Mouse (Mus musculus): ENCODE data around the gene Btbd9. TPM values are rescaled to one million over a fixed set of nuclear protein-coding genes. Genes with fewer than 3 reads are reported as not detected.
"Not testable (repeated sequence)": the region's sequence is repeated elsewhere in the genome, so short reads cannot be mapped to it uniquely, and the experiment has no call there.

Gene Btbd9
- polyA plus RNA-seq, 1 experiment = 80.3 TPM

- Histone ChIP-seq H3K4me3 (replicated peaks) (no peak overlapping the region), H3K36me3 (replicated peaks; ENCODE audit: low read length) (peaks cover 54% of the 10 kb centered on the region), H3K27me3 (replicated peaks) (no peaks in the 10 kb centered on the region), H3K9me3 (no peaks in the 10 kb centered on the region), H3K4me1 (peaks cover 38% of the 10 kb centered on the region)
- no peak for TF ChIP-seq GATA1 (IDR thresholded peaks at IDR 0.05; ENCODE audit: borderline replicate concordance, low read length)
- TF ChIP-seq FLI1 (IDR thresholded peaks at IDR 0.05; ENCODE audit: low read length) = no peak
These were observed 68.4 kb downstream of the Btbd9 start for GRCm38 (mm10) chr17:30507636-30508576.

GRCm38 (mm10) chr17:30506916-30507315 lies 69.4 kb downstream of the Btbd9 start:
- no peak overlapping the region for H3K4me3 ChIP-seq (replicated peaks)
- no peak for TF ChIP-seq GATA1 (IDR thresholded peaks at IDR 0.05; ENCODE audit: borderline replicate concordance, low read length)
- no peak for TF ChIP-seq FLI1 (IDR thresholded peaks at IDR 0.05; ENCODE audit: low read length)
- H3K9me3 ChIP-seq = no peaks in the 10 kb centered on the region
- peaks cover 44% of the 10 kb centered on the region for H3K36me3 ChIP-seq (replicated peaks; ENCODE audit: low read length)
- no peaks in the 10 kb centered on the region for H3K27me3 ChIP-seq (replicated peaks)
- H3K4me1 ChIP-seq = peaks cover 34% of the 10 kb centered on the region

GRCm38 (mm10) chr17:30499541-30499940 lies 76.7 kb downstream of the Btbd9 start:
- H3K9me3 ChIP-seq; H3K27me3 ChIP-seq (replicated peaks); H3K4me3 ChIP-seq (replicated peaks): not testable (repeated sequence)
- H3K36me3 ChIP-seq (replicated peaks; ENCODE audit: low read length) = peaks cover 35% of the 10 kb centered on the region
- peaks cover 21% of the 10 kb centered on the region for H3K4me1 ChIP-seq

GRCm38 (mm10) chr17:30498779-30499178 lies 77.5 kb downstream of the Btbd9 start:
- Histone ChIP-seq H3K9me3 (peaks cover 10% of the 10 kb centered on the region), H3K27me3 (replicated peaks) (no peaks in the 10 kb centered on the region), H3K4me1 (peaks cover 24% of the 10 kb centered on the region), H3K36me3 (replicated peaks; ENCODE audit: low read length) (peaks cover 35% of the 10 kb centered on the region), H3K4me3 (replicated peaks) (no peak overlapping the region)
- no peak for TF ChIP-seq GATA1 (IDR thresholded peaks at IDR 0.05; ENCODE audit: borderline replicate concordance, low read length)
- TF ChIP-seq FLI1 (IDR thresholded peaks at IDR 0.05; ENCODE audit: low read length) = no peak

GRCm38 (mm10) chr17:30498376-30498719 lies 77.9 kb downstream of the Btbd9 start:
- no peaks in the 10 kb centered on the region for H3K27me3 ChIP-seq (replicated peaks)
- peaks cover 28% of the 10 kb centered on the region for H3K4me1 ChIP-seq
- no peak for TF ChIP-seq GATA1 (IDR thresholded peaks at IDR 0.05; ENCODE audit: borderline replicate concordance, low read length)
- TF ChIP-seq FLI1 (IDR thresholded peaks at IDR 0.05; ENCODE audit: low read length) = no peak
- peaks cover 40% of the 10 kb centered on the region for H3K36me3 ChIP-seq (replicated peaks; ENCODE audit: low read length)
- H3K9me3 ChIP-seq = peaks cover 11% of the 10 kb centered on the region
- no peak overlapping the region for H3K4me3 ChIP-seq (replicated peaks)

GRCm38 (mm10) chr17:30497525-30498375 lies 78.5 kb downstream of the Btbd9 start:
- no peak for TF ChIP-seq GATA1 (IDR thresholded peaks at IDR 0.05; ENCODE audit: borderline replicate concordance, low read length)
- no peak for TF ChIP-seq FLI1 (IDR thresholded peaks at IDR 0.05; ENCODE audit: low read length)
- peaks cover 43% of the 10 kb centered on the region for H3K36me3 ChIP-seq (replicated peaks; ENCODE audit: low read length)
- H3K4me3 ChIP-seq (replicated peaks) = no peak overlapping the region
- H3K9me3 ChIP-seq = peaks cover 13% of the 10 kb centered on the region
- H3K27me3 ChIP-seq (replicated peaks) = no peaks in the 10 kb centered on the region
- H3K4me1 ChIP-seq = peaks cover 30% of the 10 kb centered on the region

GRCm38 (mm10) chr17:30495567-30495966 lies 80.7 kb downstream of the Btbd9 start:
- no peak for TF ChIP-seq GATA1 (IDR thresholded peaks at IDR 0.05; ENCODE audit: borderline replicate concordance, low read length)
- TF ChIP-seq FLI1 (IDR thresholded peaks at IDR 0.05; ENCODE audit: low read length) = no peak
- H3K4me1 ChIP-seq = peaks cover 34% of the 10 kb centered on the region
- peaks cover 27% of the 10 kb centered on the region for H3K9me3 ChIP-seq
- H3K4me3 ChIP-seq (replicated peaks) = no peak overlapping the region
- H3K36me3 ChIP-seq (replicated peaks; ENCODE audit: low read length) = peaks cover 64% of the 10 kb centered on the region
- H3K27me3 ChIP-seq (replicated peaks) = no peaks in the 10 kb centered on the region

GRCm38 (mm10) chr17:30495154-30495553 lies 81.1 kb downstream of the Btbd9 start:
- Histone ChIP-seq H3K36me3 (replicated peaks; ENCODE audit: low read length) (peaks cover 66% of the 10 kb centered on the region), H3K4me3 (replicated peaks) (no peak overlapping the region), H3K9me3 (peaks cover 28% of the 10 kb centered on the region), H3K27me3 (replicated peaks) (no peaks in the 10 kb centered on the region), H3K4me1 (peaks cover 34% of the 10 kb centered on the region)
- TF ChIP-seq GATA1 (IDR thresholded peaks at IDR 0.05; ENCODE audit: borderline replicate concordance, low read length) (no peak), FLI1 (IDR thresholded peaks at IDR 0.05; ENCODE audit: low read length) (no peak)

GRCm38 (mm10) chr17:30493481-30493880 lies 82.8 kb downstream of the Btbd9 start:
- Histone ChIP-seq H3K4me1 (peaks cover 34% of the 10 kb centered on the region), H3K36me3 (replicated peaks; ENCODE audit: low read length) (peaks cover 53% of the 10 kb centered on the region), H3K27me3 (replicated peaks) (no peaks in the 10 kb centered on the region), H3K9me3 (peaks cover 18% of the 10 kb centered on the region; the same call in 1 of the 2 replicates), H3K4me3 (replicated peaks) (peak overlapping the region; percentile 44)
- TF ChIP-seq GATA1 (IDR thresholded peaks at IDR 0.05; ENCODE audit: borderline replicate concordance, low read length) (no peak), FLI1 (IDR thresholded peaks at IDR 0.05; ENCODE audit: low read length) (no peak)

GRCm38 (mm10) chr17:30492191-30492590 lies 84.1 kb downstream of the Btbd9 start:
- H3K36me3 ChIP-seq (replicated peaks; ENCODE audit: low read length) = peaks cover 49% of the 10 kb centered on the region
- H3K4me3 ChIP-seq (replicated peaks) = no peak overlapping the region
- H3K9me3 ChIP-seq = peaks cover 18% of the 10 kb centered on the region; the same call in 1 of the 2 replicates
- no peak for TF ChIP-seq GATA1 (IDR thresholded peaks at IDR 0.05; ENCODE audit: borderline replicate concordance, low read length)
- no peak for TF ChIP-seq FLI1 (IDR thresholded peaks at IDR 0.05; ENCODE audit: low read length)
- no peaks in the 10 kb centered on the region for H3K27me3 ChIP-seq (replicated peaks)
- H3K4me1 ChIP-seq = peaks cover 34% of the 10 kb centered on the region

Data from megakaryocyte, embryonic 14.5 days (primary cell).